Mouse (Mus musculus) lung, postnatal 14 days (tissue): ENCODE data around the gene Rpl22l1.
"Not testable (repeated sequence)": the region's sequence is repeated elsewhere in the genome, so short reads cannot be mapped to it uniquely, and the experiment has no call there.

Experiments used
- DNase-seq: peaks from one replicate; pipeline ENCODE4 v3.0.0; 2021

Gene Rpl22l1

GRCm38 (mm10) chr3:28841886-28842649 lies 36.8 kb downstream of the Rpl22l1 start:
- no peak for DNase-seq

GRCm38 (mm10) chr3:28843231-28843630 lies 38.0 kb downstream of the Rpl22l1 start:
- DNase-seq: no peak

GRCm38 (mm10) chr3:28847115-28847514 lies 41.9 kb downstream of the Rpl22l1 start:
- DNase-seq: no peak

- DNase-seq: not testable (repeated sequence)
Measured at GRCm38 (mm10) chr3:28852174-28852573, 46.9 kb downstream of the Rpl22l1 start.
